Mouse (Mus musculus): Measurements from ENCODE around the gene Ccser1.
A peak's percentile ranks its signal among the peaks of the same experiment; 100 is the strongest.

The Ccser1 gene

DNA sequence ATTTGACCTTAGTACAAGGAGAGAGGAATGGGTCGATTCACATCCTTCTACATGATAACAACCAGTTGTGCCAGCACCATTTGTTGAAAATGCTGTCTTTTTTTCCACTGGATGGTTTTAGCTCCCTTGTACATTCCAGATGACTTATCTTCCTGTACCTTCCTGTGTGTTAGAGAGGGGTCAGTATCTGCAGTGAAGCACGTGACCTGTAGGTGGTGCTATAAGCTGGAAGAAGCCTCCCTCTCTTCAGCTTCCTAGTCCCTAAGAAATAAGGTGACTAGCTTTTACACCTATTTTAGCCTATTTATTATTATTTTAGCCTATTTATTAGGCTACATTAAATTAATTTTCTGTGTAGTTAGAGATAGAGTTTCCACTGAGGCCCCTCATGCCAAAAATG lies 506.9 kb downstream of the Ccser1 start:
- no peak for DNase-seq (ENCODE audit: low spot score in 2 of 2)

DNA sequence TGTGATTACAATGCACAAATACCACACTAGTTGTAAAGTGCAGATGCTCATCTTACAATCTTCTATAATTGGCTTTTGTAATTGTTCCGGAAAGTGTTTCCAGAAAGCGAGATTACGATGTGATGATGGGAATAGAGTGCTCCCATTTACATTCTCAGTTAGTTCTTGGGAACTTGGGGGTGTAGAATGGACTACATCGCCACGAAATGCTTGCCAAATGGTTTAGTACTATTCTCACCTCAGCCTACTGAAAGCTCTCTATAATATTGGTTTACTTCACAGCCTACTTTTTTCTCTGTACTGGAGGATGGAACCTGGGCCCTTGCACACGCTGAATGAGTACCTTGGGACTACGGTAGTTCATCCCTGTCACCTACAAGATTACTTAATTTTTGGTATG lies 522.9 kb downstream of the Ccser1 start:
- peak; percentile 3 to 14 for DNase-seq (ENCODE audit: low spot score in 2 of 2)

DNA sequence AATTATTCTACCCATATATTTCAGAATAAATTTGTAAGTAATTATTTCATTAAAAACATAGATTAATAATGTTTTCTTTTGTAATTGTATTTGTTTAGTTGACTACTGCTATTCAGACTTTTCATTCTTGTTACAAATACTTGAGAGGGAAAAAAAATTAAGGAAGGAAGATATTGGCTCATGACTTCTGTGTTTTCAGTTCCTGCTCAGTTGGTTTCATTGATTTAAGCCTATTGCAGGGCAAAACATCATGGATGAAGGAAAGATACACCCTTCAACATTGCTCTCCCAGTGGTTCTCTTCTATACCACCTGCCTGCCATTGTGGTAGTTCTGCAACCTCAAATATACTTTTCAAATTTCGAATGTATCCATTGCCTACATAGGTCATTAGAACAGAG lies 541.1 kb downstream of the Ccser1 start:
- no peak for DNase-seq (ENCODE audit: low spot score in 2 of 2)

DNA sequence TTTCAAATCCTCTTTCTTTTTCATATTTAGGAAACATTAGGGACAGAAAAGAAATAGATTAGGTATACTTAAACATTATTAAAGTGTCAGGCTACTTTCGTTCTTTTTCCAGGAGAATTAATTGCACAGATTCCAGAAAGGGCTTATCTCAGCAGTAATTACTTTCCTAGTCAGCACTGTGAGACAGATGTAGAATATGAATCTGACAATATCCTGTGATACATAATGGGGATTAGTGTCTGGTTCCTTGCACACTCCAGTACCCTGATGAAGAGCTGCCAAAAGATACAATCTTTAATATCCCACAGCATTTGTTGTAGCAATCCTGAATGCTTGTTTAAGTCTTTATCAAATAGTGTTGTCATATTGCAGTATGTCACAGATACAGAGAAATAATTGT lies 548.9 kb downstream of the Ccser1 start:
- no peak for DNase-seq (ENCODE audit: low spot score in 2 of 2)

- DNase-seq (ENCODE audit: low spot score in 2 of 2) = no peak
Observed at GRCm38 (mm10) chr6:61730088-61730880, 550.2 kb downstream of the Ccser1 start.

DNA sequence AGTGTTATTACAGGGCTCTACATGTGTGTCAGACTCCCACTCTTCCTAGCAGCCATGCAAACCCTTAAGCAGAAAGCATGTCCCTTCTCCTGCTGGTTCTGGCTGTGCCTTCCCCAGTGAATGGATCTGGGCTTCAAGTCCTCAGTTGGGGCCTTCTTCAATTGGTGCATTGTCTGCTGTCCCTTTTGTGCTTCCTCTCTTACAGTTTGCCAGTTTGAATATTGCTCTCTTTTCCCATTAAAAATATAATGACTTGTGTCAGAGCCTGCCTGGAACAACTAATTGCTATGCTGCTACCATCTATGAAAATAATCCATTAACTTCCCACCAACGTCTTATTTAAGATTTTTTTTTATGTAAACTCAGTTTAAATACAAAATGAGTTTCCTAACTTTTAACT lies 566.2 kb downstream of the Ccser1 start:
- no peak for DNase-seq (ENCODE audit: low spot score in 2 of 2)

DNA sequence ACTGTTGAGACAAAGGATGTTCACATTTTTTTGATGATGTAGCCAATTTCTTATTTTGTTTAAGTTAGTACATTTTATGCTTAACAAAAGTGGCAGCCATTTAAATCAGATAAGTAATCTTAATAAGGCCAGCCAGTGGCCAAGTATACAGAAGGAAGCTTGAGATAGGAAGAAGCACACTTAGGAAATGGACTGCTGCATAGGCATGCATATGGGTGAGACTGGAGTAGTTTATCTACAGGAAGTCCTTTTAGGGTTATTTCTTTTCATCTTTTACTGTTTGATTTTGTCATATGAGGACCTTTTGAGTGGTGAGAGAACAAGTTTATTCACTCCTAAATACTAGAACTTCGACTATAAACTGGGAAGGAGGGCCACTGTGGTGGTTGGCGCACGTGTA lies 582.0 kb downstream of the Ccser1 start:
- no peak for DNase-seq (ENCODE audit: low spot score in 2 of 2)

DNA sequence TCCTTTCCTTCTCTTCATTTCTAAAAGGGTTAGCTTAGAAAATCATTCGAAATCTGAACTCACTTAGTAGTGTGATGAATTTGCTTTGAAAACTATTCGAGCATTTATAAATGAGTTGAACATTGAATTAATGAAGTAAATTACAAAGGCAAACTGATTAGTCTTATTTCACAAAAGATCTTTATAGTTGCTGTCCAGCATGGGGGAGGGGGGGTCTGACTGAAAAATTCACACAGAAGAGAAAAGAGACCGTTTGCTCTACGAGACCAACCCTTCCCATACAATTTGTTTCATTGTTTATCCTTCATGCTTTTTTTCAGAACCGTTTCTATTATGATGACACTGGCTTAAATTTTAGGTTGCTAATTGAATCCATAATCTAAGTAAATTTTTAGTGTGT lies 583.3 kb downstream of the Ccser1 start:
- DNase-seq (ENCODE audit: low spot score in 2 of 2) = no peak

DNA sequence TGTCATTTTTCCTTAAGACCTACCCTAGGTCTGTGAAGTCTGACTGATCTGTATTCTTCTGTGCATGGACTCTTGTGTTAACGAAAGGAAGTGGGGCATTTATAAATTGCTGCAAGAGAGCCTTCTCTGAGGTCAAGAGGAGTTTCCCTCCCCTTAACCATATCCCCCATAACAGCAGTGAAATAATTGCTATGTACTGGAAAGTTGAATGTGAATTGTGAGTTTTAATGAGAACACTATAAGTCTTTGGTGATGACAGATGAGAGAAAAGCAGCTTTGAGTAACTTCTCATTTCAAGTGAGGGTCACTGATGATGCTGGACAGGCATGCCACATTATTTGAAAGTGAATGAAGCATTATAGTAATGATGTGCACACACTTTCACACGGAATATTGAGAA lies 585.7 kb downstream of the Ccser1 start:
- DNase-seq (ENCODE audit: low spot score in 2 of 2) = no peak

- DNase-seq (ENCODE audit: low spot score in 2 of 2) = no peak
Observed at GRCm38 (mm10) chr6:61767151-61767550, 587.0 kb downstream of the Ccser1 start.

GRCm38 (mm10) chr6:61786706-61787105 lies 606.6 kb downstream of the Ccser1 start:
- DNase-seq (ENCODE audit: low spot score in 2 of 2) = no peak

DNA sequence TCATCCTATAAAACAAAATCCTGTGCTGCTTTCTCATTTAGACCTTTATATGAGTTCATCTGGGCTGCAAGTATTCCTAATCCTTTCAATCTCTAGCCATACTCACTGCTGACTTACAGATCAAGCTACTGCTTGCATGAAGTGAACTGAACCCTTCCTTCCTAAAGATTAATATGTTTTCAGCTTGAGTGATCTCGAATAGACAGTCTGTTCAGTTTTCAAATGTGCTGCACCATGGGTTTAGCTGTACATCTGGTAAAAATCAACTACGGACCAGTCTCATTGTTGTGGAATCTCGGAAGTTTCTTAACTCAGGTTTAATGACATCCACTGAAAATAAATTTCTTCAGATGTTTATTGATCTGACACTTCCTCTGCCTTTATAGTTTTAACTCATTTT lies 620.8 kb downstream of the Ccser1 start:
- no peak for DNase-seq (ENCODE audit: low spot score in 2 of 2)

DNA sequence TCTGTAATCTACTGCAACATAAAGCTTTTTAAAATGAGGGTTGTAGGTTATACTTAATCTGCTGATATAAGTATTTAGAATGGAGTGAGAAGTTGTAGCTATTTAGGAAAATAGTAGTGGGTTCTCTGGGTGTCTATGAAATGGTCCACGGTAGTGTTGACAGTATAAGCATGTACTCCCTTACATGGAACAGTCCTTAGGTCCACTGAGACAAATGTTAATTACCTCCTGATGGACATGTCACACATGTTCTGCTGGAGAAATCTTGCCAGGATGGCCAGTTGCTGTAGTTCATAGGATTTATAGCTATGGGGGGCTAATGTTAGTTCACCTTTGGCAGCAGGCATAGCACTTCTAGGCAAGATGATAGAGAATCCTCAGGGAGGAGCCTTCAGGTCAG lies 625.4 kb downstream of the Ccser1 start:
- DNase-seq (ENCODE audit: low spot score in 2 of 2) = no peak

DNA sequence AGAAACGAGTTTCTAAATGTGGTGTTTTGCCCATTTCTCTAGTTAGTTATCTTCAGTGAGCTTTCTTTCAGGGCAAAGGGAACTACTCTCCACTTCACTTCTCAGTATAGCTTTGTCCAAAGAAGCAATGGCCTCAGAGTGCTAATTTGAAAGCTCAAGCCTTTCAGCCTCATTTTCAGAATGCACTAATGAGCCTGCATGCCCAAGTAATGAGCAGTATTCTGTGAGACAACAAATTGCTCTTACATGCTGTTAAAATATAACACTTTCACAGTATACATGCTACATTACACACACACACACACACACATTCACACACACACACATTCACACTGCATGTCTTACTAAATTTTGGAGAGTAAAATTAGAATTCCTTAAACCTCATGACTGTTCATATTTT lies 637.6 kb downstream of the Ccser1 start:
- no peak for DNase-seq (ENCODE audit: low spot score in 2 of 2)

- no peak for DNase-seq (ENCODE audit: low spot score in 2 of 2)
Observed at GRCm38 (mm10) chr6:61876302-61876701, 696.2 kb downstream of the Ccser1 start.

- DNase-seq (ENCODE audit: low spot score in 2 of 2) = no peak
Observed at GRCm38 (mm10) chr6:61898238-61898637, 718.1 kb downstream of the Ccser1 start.

DNA sequence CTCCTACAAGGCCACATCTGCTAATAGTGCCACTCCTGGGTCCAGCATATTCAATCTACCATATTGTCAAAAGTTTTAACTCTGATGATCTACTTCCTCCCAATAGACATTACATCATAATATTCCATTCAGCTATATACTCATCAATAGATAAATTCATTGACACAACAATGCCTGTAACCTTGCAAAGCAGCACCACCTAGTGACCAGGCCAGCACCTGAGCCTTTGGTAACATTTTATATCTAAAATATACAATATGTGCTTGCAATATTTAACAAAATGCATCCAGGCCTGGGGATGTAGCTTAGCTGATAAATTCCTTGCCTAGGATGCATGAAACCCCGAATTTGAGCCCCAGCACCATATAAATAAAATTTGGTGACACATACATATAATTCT lies 722.6 kb downstream of the Ccser1 start:
- DNase-seq (ENCODE audit: low spot score in 2 of 2) = no peak

DNA sequence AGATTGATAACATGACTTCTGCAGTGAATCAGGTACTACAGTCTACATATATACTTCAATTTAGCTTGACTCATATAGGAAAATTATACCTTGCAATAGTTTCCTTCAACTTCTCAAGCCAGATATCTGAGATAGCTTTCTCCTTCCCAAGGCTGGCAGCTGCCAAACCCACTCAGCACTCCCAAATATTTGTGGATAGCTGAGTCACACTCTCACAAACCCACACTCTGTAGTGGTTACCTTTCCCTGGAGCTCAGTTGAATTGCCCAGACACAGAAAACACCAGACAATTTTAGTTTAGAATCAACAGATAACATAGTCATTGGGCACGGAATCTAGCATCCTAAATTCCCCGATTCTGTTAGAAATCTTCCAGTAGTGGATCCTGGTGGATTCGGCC lies 732.8 kb downstream of the Ccser1 start:
- DNase-seq (ENCODE audit: low spot score in 2 of 2) = no peak

DNA sequence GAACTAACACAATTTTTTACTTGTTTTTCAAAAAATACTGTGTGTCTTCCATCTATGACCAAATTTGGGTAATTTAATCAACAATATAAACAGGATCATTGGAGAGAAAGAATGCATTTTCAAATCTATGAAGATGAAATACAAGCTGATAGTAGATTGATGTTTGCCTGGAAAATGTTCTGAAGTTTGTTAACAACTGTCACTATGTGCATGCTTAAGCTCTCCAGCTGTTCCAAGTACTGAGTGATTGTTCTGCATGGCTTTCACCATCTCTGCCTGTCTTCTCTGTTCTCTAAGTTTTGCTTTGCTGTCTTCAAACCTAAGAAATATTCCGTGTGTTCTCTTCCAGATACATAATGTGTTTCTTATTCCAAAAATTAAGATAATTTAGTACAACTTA lies 751.5 kb downstream of the Ccser1 start:
- DNase-seq (ENCODE audit: low spot score in 2 of 2) = no peak

GRCm38 (mm10) chr6:61936656-61937055 lies 756.5 kb downstream of the Ccser1 start:
- no peak for DNase-seq (ENCODE audit: low spot score in 2 of 2)

GRCm38 (mm10) chr6:61939236-61939635 lies 759.1 kb downstream of the Ccser1 start:
- no peak for DNase-seq (ENCODE audit: low spot score in 2 of 2)

DNA sequence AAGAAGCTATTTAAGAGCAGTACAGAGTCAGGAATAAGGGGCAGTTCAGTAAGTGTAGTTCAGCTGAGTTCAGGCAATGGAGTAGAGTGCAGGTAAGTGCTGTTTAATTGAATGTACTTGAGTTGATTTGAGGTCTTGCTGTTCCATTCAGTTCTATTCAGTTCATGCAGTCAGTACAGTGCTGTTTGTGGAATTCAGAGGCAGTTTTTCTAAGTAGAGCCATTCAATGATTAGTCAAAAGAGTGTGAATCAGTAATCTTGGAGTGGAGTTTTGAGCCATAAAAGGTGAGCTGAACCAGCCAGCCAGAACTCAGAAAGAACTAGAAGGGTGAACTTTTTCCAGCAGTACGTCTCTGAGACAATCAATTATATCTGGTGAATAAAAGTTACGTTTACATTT lies 773.6 kb downstream of the Ccser1 start:
- DNase-seq (ENCODE audit: low spot score in 2 of 2) = no peak

DNA sequence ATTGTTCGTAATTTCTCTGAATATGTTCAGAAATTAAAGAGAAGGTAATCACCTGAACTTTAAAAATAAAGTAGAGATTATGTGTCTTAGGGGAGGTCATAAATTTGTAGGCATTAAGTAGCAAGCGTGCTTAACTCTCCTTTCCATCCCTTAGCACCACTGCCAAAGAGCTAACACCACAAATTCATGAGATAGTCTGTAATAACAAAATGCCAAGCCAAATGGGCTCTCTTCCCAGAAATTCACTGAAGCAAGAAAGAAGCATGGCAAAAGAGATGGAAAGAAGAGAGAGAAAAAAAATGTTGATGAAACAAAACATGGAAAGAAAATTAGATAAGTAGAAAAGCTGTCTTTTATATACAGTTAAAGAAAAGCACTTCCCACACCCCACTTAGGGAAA lies 796.8 kb downstream of the Ccser1 start:
- no peak for DNase-seq (ENCODE audit: low spot score in 2 of 2)

GRCm38 (mm10) chr6:61978379-61978778 lies 798.3 kb downstream of the Ccser1 start:
- DNase-seq (ENCODE audit: low spot score in 2 of 2) = no peak

All from right cerebral cortex, postnatal 36 days (tissue).